9 mouse cellular contexts compared by ENCODE assay signal in the genomic region with DNA sequence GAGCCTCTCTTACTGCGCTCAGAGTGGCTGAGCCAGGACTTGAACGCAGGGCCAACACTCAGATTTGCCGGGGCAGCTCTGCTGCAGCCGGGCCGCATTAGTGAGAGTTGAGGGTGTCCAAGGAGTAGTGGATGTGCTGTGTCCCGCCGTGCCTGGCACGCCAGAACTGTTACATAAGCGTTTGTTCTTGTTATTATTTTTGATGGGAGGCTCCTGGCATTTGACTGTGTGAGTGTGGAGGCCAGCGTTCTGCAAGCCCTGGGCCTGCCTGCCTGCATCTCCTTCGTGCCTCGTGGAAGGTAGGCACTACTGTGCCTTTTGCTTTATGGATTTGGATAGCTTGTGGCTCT. TPM values are rescaled to one million over a fixed set of nuclear protein-coding genes. Genes with fewer than 3 reads are reported as not detected.
DNase-seq lines count a peak whose midpoint lies in the region; ATAC-seq and TF ChIP-seq lines count a peak whose summit lies in the region.
"Had no signal": no experiment of that assay in that cellular context is flagged by ENCODE, and none has a peak within 500 bp of the region (broad histone marks: within the 10 kb centered on the region; RNA-seq: fewer than 3 reads in every experiment).

No protein-coding gene starts in this region.

- DNase-seq in layer of hippocampus, adult 2 months (ENCODE audit: low spot score in 2 of 2) = peak in 1 of 2 experiments; percentile 26
- DNase-seq in layer of hippocampus, postnatal 25 days (ENCODE audit: extremely low spot score in 1 of 2, low spot score in 1 of 2) = no peak
- no peak for DNase-seq in liver, embryonic 14.5 days (ENCODE audit: low read depth in 3 of 3, low spot score in 3 of 3)
- no peak for DNase-seq in spleen, adult 12 weeks (ENCODE audit: low spot score)
- DNase-seq in right cerebral cortex, postnatal 4 days = no peak

- ATAC-seq in heart, embryonic 13.5 days (ENCODE audit: extremely low read depth, insufficient number of reproducible peaks, low FRiP score, low TSS enrichment) = no peak
- no peak for ATAC-seq in liver, embryonic 14.5 days (ENCODE audit: insufficient read depth)
- no peak for ATAC-seq in forebrain, embryonic 12.5 days (ENCODE audit: low FRiP score)

- 0 out of 2 replicates have a peak, but pooled peaks cover 2% of the 10 kb centered on the region for H3K9me3 ChIP-seq in heart, embryonic 13.5 days
- no peaks in the 10 kb centered on the region for H3K9me3 ChIP-seq in liver, embryonic 14.5 days (ENCODE audit: control insufficient read depth, low read length)
- 0 out of 2 replicates have a peak, but pooled peaks cover 5% of the 10 kb centered on the region for H3K9me3 ChIP-seq in forebrain, embryonic 12.5 days

- peaks cover 6% of the 10 kb centered on the region; the same call in 1 of the 2 replicates for H3K36me3 ChIP-seq in heart, embryonic 13.5 days
- H3K36me3 ChIP-seq in liver, embryonic 14.5 days (replicated peaks; ENCODE audit: control insufficient read depth, insufficient read depth, low read depth) = no peaks in the 10 kb centered on the region
- no peaks in the 10 kb centered on the region for H3K36me3 ChIP-seq in forebrain, embryonic 12.5 days (replicated peaks)

- peak overlapping the region; percentile 95 for H3K27ac ChIP-seq in layer of hippocampus, adult 2 months
- peak overlapping the region; percentile 99 for H3K27ac ChIP-seq in brown adipose tissue, adult 24 weeks (replicated peaks; ENCODE audit: low read depth, low read length)
- H3K27ac ChIP-seq in heart, embryonic 13.5 days (replicated peaks) = no peak overlapping the region
- H3K27ac ChIP-seq in liver, embryonic 14.5 days = no peak overlapping the region
- H3K27ac ChIP-seq in forebrain, embryonic 12.5 days = no peak overlapping the region

- TF ChIP-seq EP300 in liver, embryonic 14.5 days (IDR thresholded peaks at IDR 0.05; ENCODE audit: low read depth) = no peak

- no peak for TF ChIP-seq CTCF in layer of hippocampus, adult 2 months (conservative IDR thresholded peaks at IDR 0.05)
- no peak for TF ChIP-seq CTCF in liver, embryonic 14.5 days (IDR thresholded peaks at IDR 0.05; ENCODE audit: low read depth)

- peaks cover 23% of the 10 kb centered on the region for H3K4me1 ChIP-seq in brown adipose tissue, adult 24 weeks (ENCODE audit: control insufficient read depth, insufficient read depth, insufficient read length, low read length)
- H3K4me1 ChIP-seq in heart, embryonic 13.5 days = peaks cover 23% of the 10 kb centered on the region
- H3K4me1 ChIP-seq in liver, embryonic 14.5 days (replicated peaks; ENCODE audit: control insufficient read depth in 2 of 2, insufficient read depth in 2 of 2, low read length in 1 of 2) = 0 out of 4 replicates have a peak, but pooled peaks cover 0 to 2% of the 10 kb centered on the region in 2 experiments
- peaks cover 16% of the 10 kb centered on the region for H3K4me1 ChIP-seq in forebrain, embryonic 12.5 days

- peak overlapping the region; percentile 93 for H3K4me2 ChIP-seq in heart, embryonic 13.5 days
- H3K4me2 ChIP-seq in liver, embryonic 14.5 days (ENCODE audit: low read depth) = peak overlapping the region; percentile 68
- H3K4me2 ChIP-seq in forebrain, embryonic 12.5 days = no peak overlapping the region

- peak overlapping the region; percentile 77 for H3K4me3 ChIP-seq in layer of hippocampus, adult 2 months
- peak overlapping the region; percentile 94 for H3K4me3 ChIP-seq in brown adipose tissue, adult 24 weeks (ENCODE audit: insufficient read depth, low read depth, low read length)
- peak overlapping the region; percentile 81 for H3K4me3 ChIP-seq in heart, embryonic 13.5 days
- peak overlapping the region; percentile 41 to 61 for H3K4me3 ChIP-seq in liver, embryonic 14.5 days (ENCODE audit: insufficient read depth in 1 of 2, low read depth in 2 of 2, low read length in 2 of 2)
- no peak overlapping the region for H3K4me3 ChIP-seq in forebrain, embryonic 12.5 days (replicated peaks)

- peaks cover 33% of the 10 kb centered on the region for H3K27me3 ChIP-seq in heart, embryonic 13.5 days (replicated peaks)
- H3K27me3 ChIP-seq in liver, embryonic 14.5 days (ENCODE audit: control insufficient read depth, insufficient read depth, low read length) = peaks cover 19% of the 10 kb centered on the region
- H3K27me3 ChIP-seq in forebrain, embryonic 12.5 days = peaks cover 64% of the 10 kb centered on the region

- H3K9ac ChIP-seq in heart, embryonic 13.5 days = peak overlapping the region; percentile 76
- no peak overlapping the region; the same call in 1 of the 2 replicates for H3K9ac ChIP-seq in liver, embryonic 14.5 days (replicated peaks)
- H3K9ac ChIP-seq in forebrain, embryonic 12.5 days = no peak overlapping the region

- WGBS in heart, embryonic 13.5 days = 73% methylated on average over 12 of the region's 12 CpGs
- WGBS in liver, embryonic 14.5 days (ENCODE audit: insufficient replicate concordance) = 62% methylated on average over 12 of the region's 12 CpGs
- WGBS in forebrain, embryonic 12.5 days = 83% methylated on average over 12 of the region's 12 CpGs

RNA-seq across cellular contexts. Expression of a gene that starts 1.3 kb away (rescaled TPM):
- total RNA-seq in layer of hippocampus, adult 2 months (2021) = 10 to 100 TPM; 43.6 to 46.9 TPM
- 10 to 100 TPM; 57.3 to 60.3 TPM for total RNA-seq in layer of hippocampus, postnatal 25 days (2021)
- 12.7 and 19.3 TPM in 2 replicates for polyA plus RNA-seq in brown adipose tissue, adult 24 weeks (2012; ENCODE audit: insufficient read depth, insufficient read length, missing spikeins)
- 37.4 and 37.6 TPM in 2 replicates for polyA plus RNA-seq in heart, embryonic 13.5 days (2015; fragmentation: Nextera tagmentation; extraction: Ambion mirVana)
- 14.6 and 15.1 TPM in 2 replicates for polyA plus RNA-seq in liver, embryonic 14.5 days (2012; rRNA removed)
- polyA plus RNA-seq in liver, embryonic 14.5 days (2014; fragmentation: Nextera tagmentation; extraction: Ambion mirVana) = 12.3 and 12.4 TPM in 2 replicates
- 31.2 and 34.5 TPM in 2 replicates for polyA plus RNA-seq in forebrain, embryonic 12.5 days (2016; fragmentation: Nextera tagmentation; extraction: Ambion mirVana)

RNA-seq across cellular contexts. Expression of a gene that starts 2.2 kb away (rescaled TPM):
- total RNA-seq in layer of hippocampus, adult 2 months (2021) = 10 to 100 TPM; 25.8 to 32.0 TPM
- total RNA-seq in layer of hippocampus, postnatal 25 days (2021) = 10 to 100 TPM; 32.4 to 32.8 TPM
- 226 and 227 TPM in 2 replicates for polyA plus RNA-seq in brown adipose tissue, adult 24 weeks (2012; ENCODE audit: insufficient read depth, insufficient read length, missing spikeins)
- polyA plus RNA-seq in heart, embryonic 13.5 days (2015; fragmentation: Nextera tagmentation; extraction: Ambion mirVana) = 2.0 and 4.5 TPM in 2 replicates
- polyA plus RNA-seq in liver, embryonic 14.5 days (2012; rRNA removed) = 5.4 and 17.2 TPM in 2 replicates
- 12.8 and 13.2 TPM in 2 replicates for polyA plus RNA-seq in liver, embryonic 14.5 days (2014; fragmentation: Nextera tagmentation; extraction: Ambion mirVana)
- 0.95 and 1.5 TPM in 2 replicates for polyA plus RNA-seq in forebrain, embryonic 12.5 days (2016; fragmentation: Nextera tagmentation; extraction: Ambion mirVana)

RNA-seq across cellular contexts. Expression of a gene that starts 29.6 kb away (rescaled TPM):
- 10 to 100 TPM; 36.5 to 44.2 TPM for total RNA-seq in layer of hippocampus, adult 2 months (2021)
- 10 to 100 TPM; 51.0 to 51.3 TPM for total RNA-seq in layer of hippocampus, postnatal 25 days (2021)
- polyA plus RNA-seq in brown adipose tissue, adult 24 weeks (2012; ENCODE audit: insufficient read depth, insufficient read length, missing spikeins) = 1.3 TPM in 1 of 2 replicates, not detected in the other
- polyA plus RNA-seq in heart, embryonic 13.5 days (2015; fragmentation: Nextera tagmentation; extraction: Ambion mirVana) = 1.9 and 4.5 TPM in 2 replicates
- polyA plus RNA-seq in liver, embryonic 14.5 days (2012; rRNA removed) = not detected in 2 replicates
- polyA plus RNA-seq in liver, embryonic 14.5 days (2014; fragmentation: Nextera tagmentation; extraction: Ambion mirVana) = 0.96 and 2.1 TPM in 2 replicates
- 7.5 and 10.2 TPM in 2 replicates for polyA plus RNA-seq in forebrain, embryonic 12.5 days (2016; fragmentation: Nextera tagmentation; extraction: Ambion mirVana)
- polyA plus RNA-seq: neural tube, embryonic 11.5 days had no signal

RNA-seq across cellular contexts. Expression of a gene that starts 59.0 kb away (rescaled TPM):
- 100 to 1,000 TPM; 216 to 232 TPM for total RNA-seq in layer of hippocampus, adult 2 months (2021)
- 100 to 1,000 TPM; 213 to 235 TPM for total RNA-seq in layer of hippocampus, postnatal 25 days (2021)
- polyA plus RNA-seq in brown adipose tissue, adult 24 weeks (2012; ENCODE audit: insufficient read depth, insufficient read length, missing spikeins) = 113 and 141 TPM in 2 replicates
- polyA plus RNA-seq in heart, embryonic 13.5 days (2015; fragmentation: Nextera tagmentation; extraction: Ambion mirVana) = 216 and 229 TPM in 2 replicates
- polyA plus RNA-seq in liver, embryonic 14.5 days (2012; rRNA removed) = 75.0 and 75.9 TPM in 2 replicates
- 145 and 158 TPM in 2 replicates for polyA plus RNA-seq in liver, embryonic 14.5 days (2014; fragmentation: Nextera tagmentation; extraction: Ambion mirVana)
- polyA plus RNA-seq in forebrain, embryonic 12.5 days (2016; fragmentation: Nextera tagmentation; extraction: Ambion mirVana) = 303 and 311 TPM in 2 replicates

Comparison
In these comparisons a context has a peak if more than half of its experiments do, and no peak if none do; other contexts are left out.
1. H3K27ac ChIP-seq: peak in layer of hippocampus, adult 2 months (single experiment) and brown adipose tissue, adult 24 weeks (single experiment); none in heart, embryonic 13.5 days (single experiment), liver, embryonic 14.5 days (single experiment) and forebrain, embryonic 12.5 days (single experiment).
2. RNA of a gene that starts 2.2 kb away (polyA plus RNA-seq): 226 to 227 TPM in brown adipose tissue, adult 24 weeks; 5.4 to 17.2 TPM in liver, embryonic 14.5 days, 2.0 to 4.5 TPM in heart, embryonic 13.5 days and 0.95 to 1.5 TPM in forebrain, embryonic 12.5 days; every median in the first group is over 10 times any median in the second.